Mouse (Mus musculus): ENCODE results near the gene Fam163a. TPM values are rescaled to one million over a fixed set of nuclear protein-coding genes. Genes with fewer than 3 reads are reported as not detected.

Gene Fam163a
- total and polyA plus RNA-seq, 3 experiments = not detected

- no peak overlapping the region for H3K9ac ChIP-seq (ENCODE audit: control insufficient read depth, low read depth, low read length, poor library complexity, severe bottlenecking)
- no peaks in the 10 kb centered on the region for H3K79me2 ChIP-seq (ENCODE audit: control insufficient read depth, insufficient read depth, low read length, poor library complexity)
- H3K36me3 ChIP-seq (ENCODE audit: control insufficient read depth in 1 of 2, insufficient read depth in 2 of 2, low read length in 2 of 2) = no peaks in the 10 kb centered on the region
- no peaks in the 10 kb centered on the region for H3K9me3 ChIP-seq (replicated peaks; ENCODE audit: insufficient read depth, low read length)
- TF ChIP-seq ETS1 (IDR thresholded peaks at IDR 0.05; ENCODE audit: low read depth, low read length) (no peak), GATA1 (IDR thresholded peaks at IDR 0.05; ENCODE audit: low read depth, low read length) (no peak), MYC (IDR thresholded peaks at IDR 0.05; ENCODE audit: low read depth, low read length) (no peak), MAFK (IDR thresholded peaks at IDR 0.05; ENCODE audit: borderline replicate concordance, low read depth, low read length) (no peak), NRF1 (IDR thresholded peaks at IDR 0.05; ENCODE audit: insufficient read depth, low read depth, low read length, poor library complexity, severe bottlenecking) (no peak), ZC3H11A (IDR thresholded peaks at IDR 0.05; ENCODE audit: low read depth, low read length) (no peak), CHD2 (IDR thresholded peaks at IDR 0.05; ENCODE audit: low read length) (no peak), KAT2A (conservative IDR thresholded peaks at IDR 0.05; ENCODE audit: low read depth, low read length) (no peak), UBTF (IDR thresholded peaks at IDR 0.05; ENCODE audit: borderline replicate concordance, insufficient read depth, low read depth, low read length) (no peak), POLR2AphosphoS2 (IDR thresholded peaks at IDR 0.05; ENCODE audit: low read length) (no peak), CHD1 (IDR thresholded peaks at IDR 0.05; ENCODE audit: low read depth, low read length) (no peak)
- H3K4me1 ChIP-seq (ENCODE audit: control insufficient read depth in 1 of 2, insufficient read depth in 2 of 2, low read length in 2 of 2) = no peaks in the 10 kb centered on the region
- DNase-seq (ENCODE audit: low read depth, low spot score) = no peak
- no peak overlapping the region for H3K4me3 ChIP-seq (ENCODE audit: control insufficient read depth in 1 of 2, insufficient read depth in 1 of 2, low read depth in 2 of 2, low read length in 2 of 2)
- H3K27ac ChIP-seq (ENCODE audit: control insufficient read depth, low read depth, low read length) = no peak overlapping the region
- H3K27me3 ChIP-seq (ENCODE audit: control insufficient read depth in 1 of 2, insufficient read depth in 2 of 2, low read length in 2 of 2) = no peaks in the 10 kb centered on the region
Measured at GRCm38 (mm10) chr1:156228728-156229127, 23.9 kb upstream of the Fam163a start.

DNA sequence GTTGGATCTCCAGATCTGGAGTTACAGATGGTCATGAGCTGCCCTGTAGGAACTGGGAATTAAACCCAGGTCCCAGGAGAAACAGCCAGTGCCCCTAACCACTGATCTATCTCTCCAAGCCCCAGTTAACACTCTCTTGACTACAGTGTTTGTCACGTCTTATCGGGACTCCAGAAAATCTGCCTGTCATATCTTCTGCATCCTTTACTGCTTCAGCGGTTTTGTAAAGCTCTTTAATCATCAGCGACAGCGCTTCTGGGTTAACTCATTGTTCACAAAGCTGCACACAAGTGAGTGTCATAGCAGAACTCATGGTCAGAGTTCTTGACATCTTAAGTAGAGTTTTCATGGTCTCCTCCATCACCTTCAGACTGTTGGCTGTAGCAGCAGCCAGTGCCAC lies 22.1 kb upstream of the Fam163a start:
- Histone ChIP-seq H3K9ac (ENCODE audit: control insufficient read depth, low read depth, low read length, poor library complexity, severe bottlenecking) (no peak overlapping the region), H3K27ac (ENCODE audit: control insufficient read depth, low read depth, low read length) (no peak overlapping the region), H3K4me3 (ENCODE audit: control insufficient read depth in 1 of 2, insufficient read depth in 1 of 2, low read depth in 2 of 2, low read length in 2 of 2) (no peak overlapping the region), H3K36me3 (ENCODE audit: control insufficient read depth in 1 of 2, insufficient read depth in 2 of 2, low read length in 2 of 2) (no peaks in the 10 kb centered on the region), H3K79me2 (ENCODE audit: control insufficient read depth, insufficient read depth, low read length, poor library complexity) (no peaks in the 10 kb centered on the region), H3K9me3 (replicated peaks; ENCODE audit: insufficient read depth, low read length) (no peaks in the 10 kb centered on the region), H3K27me3 (ENCODE audit: control insufficient read depth in 1 of 2, insufficient read depth in 2 of 2, low read length in 2 of 2) (no peaks in the 10 kb centered on the region), H3K4me1 (ENCODE audit: control insufficient read depth in 1 of 2, insufficient read depth in 2 of 2, low read length in 2 of 2) (no peaks in the 10 kb centered on the region)
- TF ChIP-seq RCOR1 (IDR thresholded peaks at IDR 0.05; ENCODE audit: low read depth, low read length) (no peak), USF2 (IDR thresholded peaks at IDR 0.05; ENCODE audit: borderline replicate concordance in 1 of 2, insufficient read depth in 1 of 2, low read depth in 1 of 2, low read length in 2 of 2) (no peak), USF1 (IDR thresholded peaks at IDR 0.05; ENCODE audit: low read depth, low read length) (no peak), MEF2A (IDR thresholded peaks at IDR 0.05; ENCODE audit: extremely low read depth, insufficient replicate concordance, low read depth, low read length, poor library complexity, severe bottlenecking) (no peak), E2F4 (IDR thresholded peaks at IDR 0.05; ENCODE audit: borderline replicate concordance, low read depth, low read length) (no peak), NRF1 (IDR thresholded peaks at IDR 0.05; ENCODE audit: insufficient read depth, low read depth, low read length, poor library complexity, severe bottlenecking) (no peak), MYB (IDR thresholded peaks at IDR 0.05; ENCODE audit: low read depth, low read length) (no peak), MAFK (IDR thresholded peaks at IDR 0.05; ENCODE audit: borderline replicate concordance, low read depth, low read length) (no peak), POLR2AphosphoS2 (IDR thresholded peaks at IDR 0.05; ENCODE audit: low read length) (no peak), RAD21 (IDR thresholded peaks at IDR 0.05; ENCODE audit: low read depth, low read length) (no peak), MAX (IDR thresholded peaks at IDR 0.05; ENCODE audit: low read length) (no peak), ETS1 (IDR thresholded peaks at IDR 0.05; ENCODE audit: low read depth, low read length) (no peak), JUND (IDR thresholded peaks at IDR 0.05; ENCODE audit: low read depth, low read length) (no peak), HCFC1 (IDR thresholded peaks at IDR 0.05; ENCODE audit: low read depth, low read length) (no peak), MYC (IDR thresholded peaks at IDR 0.05; ENCODE audit: low read depth, low read length) (no peak), POLR2A (IDR thresholded peaks at IDR 0.05; ENCODE audit: control insufficient read depth in 1 of 2, insufficient read depth in 1 of 2, low read depth in 1 of 2, low read length in 2 of 2, poor library complexity in 1 of 2) (no peak), KAT2A (conservative IDR thresholded peaks at IDR 0.05; ENCODE audit: low read depth, low read length) (no peak), ZMIZ1 (IDR thresholded peaks at IDR 0.05; ENCODE audit: low read depth, low read length) (no peak)
- DNase-seq (ENCODE audit: low read depth, low spot score) = no peak
